Mouse (Mus musculus): ENCODE results near the gene Ripor3. TPM values are rescaled to one million over a fixed set of nuclear protein-coding genes. Genes with fewer than 3 reads are reported as not detected.

Gene Ripor3
- polyA plus RNA-seq, 1 experiment from 2014 or later: 0.58 TPM

DNA sequence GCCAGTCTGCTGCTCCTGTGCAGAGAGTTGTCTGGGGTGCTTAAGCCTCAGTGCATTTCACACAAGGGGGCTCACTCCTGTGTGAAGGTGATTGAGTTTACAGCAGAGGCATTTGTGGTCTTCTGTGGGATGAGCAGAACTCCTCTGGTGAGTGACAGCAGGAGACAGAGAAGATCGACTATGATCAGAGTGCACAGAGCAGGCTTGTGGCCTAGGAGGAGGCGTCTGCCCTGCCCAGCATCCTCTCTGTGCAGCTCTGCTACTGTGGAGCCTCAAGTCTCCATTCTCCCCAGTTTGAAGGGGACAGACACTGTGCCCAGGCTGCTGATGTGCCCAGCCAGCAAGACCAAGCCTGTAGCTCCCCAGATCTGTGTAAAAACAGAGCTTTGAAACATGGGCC, 60.6 kb downstream of the Ripor3 start:
- Histone ChIP-seq H3K27ac (ENCODE audit: low read length) (no peak overlapping the region), H3K27me3 (ENCODE audit: control insufficient read depth, insufficient read depth, low read depth, low read length) (no peaks in the 10 kb centered on the region), H3K4me1 (ENCODE audit: control insufficient read depth, insufficient read depth, low read length) (peaks cover 12% of the 10 kb centered on the region; the same call in 1 of the 2 replicates), H3K4me2 (ENCODE audit: low read length) (no peak overlapping the region), H3K4me3 (ENCODE audit: low read depth, low read length) (no peak overlapping the region), H3K9ac (ENCODE audit: low read depth, low read length) (no peak overlapping the region), H3K36me3 (ENCODE audit: control insufficient read depth, insufficient read depth, low read length) (no peaks in the 10 kb centered on the region), H3K9me3 (replicated peaks; ENCODE audit: control insufficient read depth, low read length, poor library complexity, severe bottlenecking) (no peaks in the 10 kb centered on the region)
- WGBS: 74% methylated on average over 2 of the region's 2 CpGs
- ATAC-seq: no peak

GRCm38 (mm10) chr2:167949250-167949649, 61.2 kb downstream of the Ripor3 start:
- Histone ChIP-seq H3K4me2 (ENCODE audit: low read length) (no peak overlapping the region), H3K27ac (ENCODE audit: low read length) (no peak overlapping the region), H3K9ac (ENCODE audit: low read depth, low read length) (no peak overlapping the region), H3K27me3 (ENCODE audit: control insufficient read depth, insufficient read depth, low read depth, low read length) (no peaks in the 10 kb centered on the region), H3K9me3 (replicated peaks; ENCODE audit: control insufficient read depth, low read length, poor library complexity, severe bottlenecking) (no peaks in the 10 kb centered on the region), H3K4me1 (ENCODE audit: control insufficient read depth, insufficient read depth, low read length) (peaks cover 17% of the 10 kb centered on the region; the same call in 1 of the 2 replicates), H3K4me3 (ENCODE audit: low read depth, low read length) (no peak overlapping the region), H3K36me3 (ENCODE audit: control insufficient read depth, insufficient read depth, low read length) (no peaks in the 10 kb centered on the region)
- WGBS: 69% methylated on average over 6 of the region's 6 CpGs
- no peak for ATAC-seq

DNA sequence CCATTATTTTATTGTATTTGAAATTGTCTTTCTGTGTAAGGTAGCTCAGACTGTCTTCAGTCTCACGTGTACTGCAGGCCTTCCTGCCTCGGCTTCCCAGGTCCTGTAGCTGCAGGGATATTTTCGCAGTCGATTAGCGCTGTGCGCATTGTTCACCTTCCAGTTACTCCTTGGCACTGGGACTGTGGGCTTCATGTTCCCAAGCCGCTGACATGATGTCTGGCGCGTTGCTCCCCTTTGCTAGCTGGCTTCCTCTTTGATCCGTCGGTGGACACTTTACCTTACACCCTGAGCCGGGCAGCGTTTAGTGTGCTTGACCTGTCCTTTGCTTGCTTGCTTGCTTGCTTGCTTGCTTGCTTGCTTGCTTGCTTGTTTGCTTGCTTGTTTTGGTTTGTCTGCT, 61.9 kb downstream of the Ripor3 start:
- Histone ChIP-seq H3K9ac (ENCODE audit: low read depth, low read length) (no peak overlapping the region), H3K36me3 (ENCODE audit: control insufficient read depth, insufficient read depth, low read length) (no peaks in the 10 kb centered on the region), H3K9me3 (replicated peaks; ENCODE audit: control insufficient read depth, low read length, poor library complexity, severe bottlenecking) (no peaks in the 10 kb centered on the region), H3K27ac (ENCODE audit: low read length) (no peak overlapping the region), H3K4me1 (ENCODE audit: control insufficient read depth, insufficient read depth, low read length) (peaks cover 22% of the 10 kb centered on the region), H3K4me2 (ENCODE audit: low read length) (no peak overlapping the region), H3K27me3 (ENCODE audit: control insufficient read depth, insufficient read depth, low read depth, low read length) (no peaks in the 10 kb centered on the region), H3K4me3 (ENCODE audit: low read depth, low read length) (no peak overlapping the region)
- ATAC-seq: no peak
- WGBS: 82% methylated on average over 13 of the region's 13 CpGs

- Histone ChIP-seq H3K4me2 (ENCODE audit: low read length) (no peak overlapping the region), H3K4me1 (ENCODE audit: control insufficient read depth, insufficient read depth, low read length) (peaks cover 27% of the 10 kb centered on the region), H3K27me3 (ENCODE audit: control insufficient read depth, insufficient read depth, low read depth, low read length) (no peaks in the 10 kb centered on the region), H3K9me3 (replicated peaks; ENCODE audit: control insufficient read depth, low read length, poor library complexity, severe bottlenecking) (no peaks in the 10 kb centered on the region), H3K27ac (ENCODE audit: low read length) (no peak overlapping the region), H3K9ac (ENCODE audit: low read depth, low read length) (no peak overlapping the region), H3K36me3 (ENCODE audit: control insufficient read depth, insufficient read depth, low read length) (no peaks in the 10 kb centered on the region), H3K4me3 (ENCODE audit: low read depth, low read length) (no peak overlapping the region)
- ATAC-seq: no peak
- WGBS: 70% methylated on average over 6 of the region's 6 CpGs
Observed at GRCm38 (mm10) chr2:167948047-167948446, 62.4 kb downstream of the Ripor3 start.

DNA sequence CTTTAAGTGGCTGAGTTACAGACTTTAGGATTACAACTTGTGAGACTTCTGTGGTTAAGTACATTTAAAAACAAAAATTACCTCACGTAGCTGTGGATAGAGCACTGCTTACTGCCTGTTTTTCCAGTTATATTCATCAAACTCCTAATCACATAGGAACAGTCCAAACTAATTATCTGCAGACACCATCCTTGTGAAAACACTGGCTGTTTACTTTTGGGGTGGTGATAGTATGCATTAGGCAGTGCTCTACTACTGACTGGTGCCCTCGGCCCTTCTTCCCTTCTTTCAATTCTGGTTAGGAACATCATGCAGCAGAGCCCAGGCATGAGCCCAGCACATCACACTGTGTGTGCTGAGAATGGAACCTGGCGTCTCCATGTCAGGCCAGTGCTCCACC, 63.2 kb downstream of the Ripor3 start:
- 89% methylated on average over 3 of the region's 3 CpGs for WGBS
- Histone ChIP-seq H3K4me1 (ENCODE audit: control insufficient read depth, insufficient read depth, low read length) (peaks cover 35% of the 10 kb centered on the region), H3K9ac (ENCODE audit: low read depth, low read length) (no peak overlapping the region), H3K27me3 (ENCODE audit: control insufficient read depth, insufficient read depth, low read depth, low read length) (no peaks in the 10 kb centered on the region), H3K27ac (ENCODE audit: low read length) (no peak overlapping the region), H3K9me3 (replicated peaks; ENCODE audit: control insufficient read depth, low read length, poor library complexity, severe bottlenecking) (no peaks in the 10 kb centered on the region), H3K4me3 (ENCODE audit: low read depth, low read length) (no peak overlapping the region), H3K36me3 (ENCODE audit: control insufficient read depth, insufficient read depth, low read length) (no peaks in the 10 kb centered on the region), H3K4me2 (ENCODE audit: low read length) (no peak overlapping the region)
- ATAC-seq: no peak

DNA sequence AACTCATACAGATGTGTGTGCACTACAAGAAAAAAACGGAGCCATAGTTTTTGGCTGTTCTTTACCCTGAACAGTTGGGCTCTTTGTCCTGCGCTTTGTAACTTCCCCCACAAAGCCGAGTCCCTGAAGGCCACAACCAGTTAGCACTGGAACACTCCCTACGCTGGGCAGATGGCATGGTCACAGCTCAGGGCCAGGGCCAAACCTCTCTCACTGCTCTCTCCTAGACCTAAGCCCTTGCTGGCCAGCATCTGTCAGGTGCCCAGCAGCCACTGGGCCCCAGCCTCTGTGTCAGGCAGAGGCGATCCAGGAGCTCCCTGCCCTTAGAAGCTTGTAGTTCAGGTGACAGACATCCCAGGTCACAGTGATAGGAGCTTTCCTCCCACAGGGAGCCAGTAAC, 65.0 kb downstream of the Ripor3 start:
- H3K4me1 ChIP-seq (ENCODE audit: control insufficient read depth, insufficient read depth, low read length): peaks cover 48% of the 10 kb centered on the region
- H3K36me3 ChIP-seq (ENCODE audit: control insufficient read depth, insufficient read depth, low read length): no peaks in the 10 kb centered on the region
- no peak overlapping the region for H3K4me2 ChIP-seq (ENCODE audit: low read length)
- no peak overlapping the region for H3K27ac ChIP-seq (ENCODE audit: low read length)
- no peaks in the 10 kb centered on the region for H3K27me3 ChIP-seq (ENCODE audit: control insufficient read depth, insufficient read depth, low read depth, low read length)
- no peak overlapping the region for H3K4me3 ChIP-seq (ENCODE audit: low read depth, low read length)
- ATAC-seq: no peak
- H3K9me3 ChIP-seq (replicated peaks; ENCODE audit: control insufficient read depth, low read length, poor library complexity, severe bottlenecking): no peaks in the 10 kb centered on the region
- H3K9ac ChIP-seq (ENCODE audit: low read depth, low read length): no peak overlapping the region
- 82% methylated on average over 5 of the region's 5 CpGs for WGBS

DNA sequence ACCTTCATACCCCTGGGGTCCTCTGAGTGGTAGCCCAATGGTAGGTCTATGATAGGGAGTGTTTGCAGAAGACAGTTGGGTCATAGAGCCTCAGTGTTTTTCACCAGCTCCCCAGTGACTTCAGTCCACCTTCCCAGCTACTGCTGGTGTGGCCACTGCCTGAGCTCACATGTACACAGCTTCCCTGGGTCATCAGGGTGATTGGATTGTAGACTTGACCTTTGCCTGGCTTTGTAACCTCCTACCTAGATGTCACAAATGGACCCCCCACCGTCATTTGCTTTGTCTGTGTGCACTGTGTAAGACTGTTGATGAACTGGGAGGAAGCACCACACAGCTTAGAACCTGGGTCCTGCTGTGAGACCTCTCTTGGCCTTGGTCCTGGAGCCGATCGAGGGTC, 66.2 kb downstream of the Ripor3 start:
- Histone ChIP-seq H3K4me3 (ENCODE audit: low read depth, low read length) (no peak overlapping the region), H3K27ac (ENCODE audit: low read length) (no peak overlapping the region), H3K36me3 (ENCODE audit: control insufficient read depth, insufficient read depth, low read length) (no peaks in the 10 kb centered on the region), H3K9me3 (replicated peaks; ENCODE audit: control insufficient read depth, low read length, poor library complexity, severe bottlenecking) (no peaks in the 10 kb centered on the region), H3K4me1 (ENCODE audit: control insufficient read depth, insufficient read depth, low read length) (peaks cover 56% of the 10 kb centered on the region), H3K4me2 (ENCODE audit: low read length) (no peak overlapping the region), H3K27me3 (ENCODE audit: control insufficient read depth, insufficient read depth, low read depth, low read length) (no peaks in the 10 kb centered on the region), H3K9ac (ENCODE audit: low read depth, low read length) (no peak overlapping the region)
- no peak for ATAC-seq
- 65% methylated on average over 3 of the region's 3 CpGs for WGBS

DNA sequence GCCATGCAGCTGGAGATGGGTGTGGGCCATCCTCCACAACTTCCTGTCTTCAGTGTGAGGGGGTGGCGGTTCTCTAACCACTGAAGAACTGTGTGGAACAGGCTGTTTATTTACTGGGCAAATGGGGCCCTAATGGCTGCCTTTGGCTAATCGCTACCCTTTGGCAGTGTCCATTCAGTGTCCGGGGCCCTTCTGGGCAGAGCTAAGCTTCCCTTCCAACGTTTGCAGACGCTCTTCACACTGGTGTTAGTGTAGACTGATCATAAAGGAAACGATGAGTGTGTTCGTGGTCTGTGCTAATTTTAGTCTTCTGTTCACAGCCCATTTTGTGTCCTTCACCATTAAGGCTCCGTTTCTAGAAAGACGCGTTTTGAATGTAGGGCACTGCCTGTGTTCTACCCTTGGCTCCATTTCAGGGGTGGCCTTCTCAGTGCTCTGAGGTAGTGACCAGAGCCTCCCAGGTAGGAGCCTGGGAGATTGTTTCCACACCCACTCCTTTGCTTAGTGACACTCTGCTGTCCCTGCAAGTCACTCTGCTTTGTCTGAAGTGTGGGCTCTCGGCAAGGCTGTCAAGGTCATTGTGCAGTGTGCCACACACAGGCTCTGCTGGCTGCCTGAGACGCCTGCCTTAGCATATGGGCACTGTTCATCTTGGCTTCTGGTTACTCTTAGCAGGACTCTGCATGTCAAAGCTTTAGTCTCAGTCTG, 67.3 kb downstream of the Ripor3 start:
- H3K4me2 ChIP-seq (ENCODE audit: low read length): no peak overlapping the region
- H3K4me1 ChIP-seq (ENCODE audit: control insufficient read depth, insufficient read depth, low read length): peaks cover 51% of the 10 kb centered on the region
- H3K9me3 ChIP-seq (replicated peaks; ENCODE audit: control insufficient read depth, low read length, poor library complexity, severe bottlenecking): no peaks in the 10 kb centered on the region
- no peak overlapping the region for H3K4me3 ChIP-seq (ENCODE audit: low read depth, low read length)
- H3K9ac ChIP-seq (ENCODE audit: low read depth, low read length): 0 out of 2 replicates have a peak overlapping the region, but pooled peaks have one; percentile 28
- H3K27ac ChIP-seq (ENCODE audit: low read length): peak overlapping the region; percentile 43; the same call in 1 of the 2 replicates
- ATAC-seq: no peak
- H3K27me3 ChIP-seq (ENCODE audit: control insufficient read depth, insufficient read depth, low read depth, low read length): no peaks in the 10 kb centered on the region
- H3K36me3 ChIP-seq (ENCODE audit: control insufficient read depth, insufficient read depth, low read length): no peaks in the 10 kb centered on the region
- 75% methylated on average over 12 of the region's 12 CpGs for WGBS

DNA sequence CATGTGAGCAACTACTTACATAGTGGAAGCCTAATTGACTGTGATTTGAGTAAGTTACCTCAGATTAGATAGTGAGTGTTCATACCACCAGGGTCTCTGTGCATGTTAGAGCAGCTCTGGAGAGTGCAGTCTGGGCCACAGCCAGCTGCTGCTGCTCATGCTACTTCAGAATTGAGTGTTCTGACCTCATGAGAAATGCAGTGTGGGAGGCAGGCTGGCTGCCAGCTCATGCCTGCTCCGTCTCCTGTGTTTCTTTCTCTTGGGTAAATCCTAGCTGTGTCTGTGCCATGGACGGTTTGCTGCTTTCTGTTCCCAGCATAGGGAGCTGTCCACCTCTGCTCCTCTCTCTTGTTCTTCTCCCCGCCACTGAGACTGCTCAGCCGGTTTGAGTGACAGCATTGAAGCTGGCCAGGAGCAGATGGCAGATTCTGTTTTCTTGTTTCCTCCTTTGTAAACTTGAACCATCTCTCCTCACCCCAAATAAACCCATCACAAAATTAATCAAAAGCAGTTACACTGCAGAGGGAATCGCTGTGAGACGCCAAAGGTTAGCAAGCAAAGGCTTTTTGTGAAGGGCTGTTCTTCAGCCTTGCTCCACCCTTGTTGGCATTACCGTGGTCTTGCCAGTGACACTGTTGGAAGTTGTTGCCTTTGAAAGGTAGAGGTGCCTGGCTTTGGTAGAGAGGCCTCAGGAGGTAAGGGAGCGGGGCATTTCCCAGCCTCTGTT, 68.1 kb downstream of the Ripor3 start:
- WGBS: 25% methylated on average over 8 of the region's 8 CpGs
- Histone ChIP-seq H3K27me3 (ENCODE audit: control insufficient read depth, insufficient read depth, low read depth, low read length) (no peaks in the 10 kb centered on the region), H3K4me3 (ENCODE audit: low read depth, low read length) (no peak overlapping the region), H3K9me3 (replicated peaks; ENCODE audit: control insufficient read depth, low read length, poor library complexity, severe bottlenecking) (no peaks in the 10 kb centered on the region), H3K4me1 (ENCODE audit: control insufficient read depth, insufficient read depth, low read length) (peaks cover 51% of the 10 kb centered on the region), H3K27ac (ENCODE audit: low read length) (peak overlapping the region; percentile 48), H3K9ac (ENCODE audit: low read depth, low read length) (0 out of 2 replicates have a peak overlapping the region, but pooled peaks have one; percentile 26), H3K36me3 (ENCODE audit: control insufficient read depth, insufficient read depth, low read length) (no peaks in the 10 kb centered on the region), H3K4me2 (ENCODE audit: low read length) (no peak overlapping the region)
- peak; percentile 74 for ATAC-seq

All from midbrain, embryonic 16.5 days (tissue).